Mouse (Mus musculus) embryonic facial prominence, embryonic 14.5 days (tissue): ENCODE data around the gene Dst. TPM values are rescaled to one million over a fixed set of nuclear protein-coding genes. Genes with fewer than 3 reads are reported as not detected.
A peak's percentile ranks its signal among the peaks of the same experiment; 100 is the strongest.

ENCODE experiments used
- ATAC-seq: fragments of 200-750 bp; cut with Nextera tagmentation; 2 replicates; pipeline ENCODE4 v1.8.0; 2017; ENCODE audit warnings: low read depth, moderate number of reproducible peaks, moderate TSS enrichment
- DNase-seq: peaks from one replicate; pipeline ENCODE4 v3.0.0-alpha.2; 2015; ENCODE audit warnings: low spot score
- H3K27ac ChIP-seq: fragments of 300-500 bp; sonication (generic); replicated peaks from 2 replicates; pipeline ENCODE4 v1.5.1; 2014; ENCODE audit warnings: low read depth, mild to moderate bottlenecking, low read length, moderate library complexity
- H3K27me3 ChIP-seq: fragments of 300-500 bp; sonication (generic); replicated peaks from 2 replicates; pipeline ENCODE4 v1.6.1; 2014; ENCODE audit warnings: low read length; ENCODE audit not compliant: control insufficient read depth, insufficient read depth
- H3K36me3 ChIP-seq: fragments of 300-500 bp; sonication (generic); 2 replicates; pipeline ENCODE4 v1.6.1; 2014; ENCODE audit warnings: low read length, mixed read lengths; ENCODE audit not compliant: control insufficient read depth, insufficient read depth
- H3K4me1 ChIP-seq: fragments of 300-500 bp; sonication (generic); 2 replicates; pipeline ENCODE4 v1.6.1; 2014; ENCODE audit warnings: antibody characterized with exemption, low read length; ENCODE audit not compliant: control insufficient read depth, insufficient read depth
- H3K4me2 ChIP-seq: fragments of 300-500 bp; sonication (generic); 2 replicates; pipeline ENCODE4 v1.6.1; 2014; ENCODE audit warnings: low read depth, mild to moderate bottlenecking, low read length, moderate library complexity, mixed read lengths
- H3K4me3 ChIP-seq: fragments of 300-500 bp; sonication (generic); 2 replicates; pipeline ENCODE4 v1.5.1; 2014; ENCODE audit warnings: low read depth, mild to moderate bottlenecking, low read length
- H3K9ac ChIP-seq: fragments of 300-500 bp; sonication (generic); 2 replicates; pipeline ENCODE4 v1.6.1; 2014; ENCODE audit warnings: low read depth, mild to moderate bottlenecking, low read length, moderate library complexity, mixed read lengths
- H3K9me3 ChIP-seq: fragments of 300-500 bp; sonication (generic); 2 replicates; pipeline ENCODE4 v1.6.1; 2016; ENCODE audit warnings: low read length; ENCODE audit not compliant: control insufficient read depth
- WGBS: fragments of 180-500 bp; shearing (Covaris S2); extraction: QIAGEN DNeasy Blood & Tissue Kit; methylation state at CpG from one replicate; pipeline ENCODE4 v1.1.7; 2014; 5-methylcytosine and 5-hydroxymethylcytosine counted together
- polyA plus RNA-seq: library from polyadenylated mRNA; unstranded; fragments of >200 nt; fragmentation: Nextera tagmentation; extraction: Ambion mirVana; gene quantifications from 2 replicates; pipeline ENCODE4 v1.2.1, GENCODE M21; 2014

Gene Dst
- polyA plus RNA-seq, 1 experiment from 2014 or later = 39.5 TPM

DNA sequence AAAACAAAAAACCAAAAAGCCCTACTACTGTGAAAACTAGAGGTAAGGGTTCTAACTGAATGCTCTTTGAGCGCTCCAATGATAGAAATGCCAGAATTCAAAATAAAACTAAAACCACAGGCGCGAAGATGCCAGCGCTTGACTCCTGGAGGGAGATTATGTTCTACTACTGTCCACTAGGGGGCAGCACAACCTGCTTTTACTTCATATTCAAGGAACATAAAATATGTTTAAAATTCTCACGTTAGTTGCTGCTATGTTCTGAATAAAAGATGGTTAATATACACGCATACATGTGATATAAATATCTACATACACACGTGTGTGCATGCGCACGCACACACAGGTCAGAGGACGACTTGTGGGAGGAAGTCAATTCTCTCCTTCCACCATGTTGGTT lies 15.2 kb upstream of the Dst start:
- Histone ChIP-seq H3K27me3 (no peaks in the 10 kb centered on the region), H3K9me3 (no peaks in the 10 kb centered on the region), H3K27ac (no peak overlapping the region), H3K36me3 (no peaks in the 10 kb centered on the region), H3K4me2 (no peak overlapping the region), H3K4me3 (no peak overlapping the region), H3K4me1 (no peaks in the 10 kb centered on the region), H3K9ac (no peak overlapping the region)
- ATAC-seq (no peak), DNase-seq (peak; percentile 57)
- 65% methylated on average over 10 of the region's 10 CpGs for WGBS

DNA sequence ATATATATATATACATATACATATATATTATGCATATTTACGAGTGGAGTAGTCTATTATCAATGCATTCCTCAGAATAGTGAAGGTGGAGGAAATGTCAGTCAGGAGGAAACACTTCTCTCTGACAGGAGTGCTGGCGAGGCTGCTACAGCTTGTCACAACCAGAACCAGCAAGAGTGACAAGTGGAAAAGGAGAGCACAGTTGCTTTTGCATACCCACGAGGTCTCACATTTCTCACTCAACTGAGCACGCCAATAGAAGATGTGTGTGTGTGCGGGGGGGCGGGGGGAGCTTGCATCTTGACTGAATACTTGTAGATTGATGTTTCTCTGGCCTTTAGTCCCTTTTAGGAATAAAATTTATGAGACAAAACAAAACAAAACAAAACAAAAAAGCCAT lies 11.9 kb upstream of the Dst start:
- Histone ChIP-seq H3K27ac (no peak overlapping the region), H3K4me2 (no peak overlapping the region), H3K4me3 (no peak overlapping the region), H3K9ac (no peak overlapping the region), H3K36me3 (no peaks in the 10 kb centered on the region), H3K9me3 (no peaks in the 10 kb centered on the region), H3K27me3 (no peaks in the 10 kb centered on the region), H3K4me1 (no peaks in the 10 kb centered on the region)
- ATAC-seq = no peak
- no peak for DNase-seq
- WGBS = 59% methylated on average over 6 of the region's 6 CpGs

DNA sequence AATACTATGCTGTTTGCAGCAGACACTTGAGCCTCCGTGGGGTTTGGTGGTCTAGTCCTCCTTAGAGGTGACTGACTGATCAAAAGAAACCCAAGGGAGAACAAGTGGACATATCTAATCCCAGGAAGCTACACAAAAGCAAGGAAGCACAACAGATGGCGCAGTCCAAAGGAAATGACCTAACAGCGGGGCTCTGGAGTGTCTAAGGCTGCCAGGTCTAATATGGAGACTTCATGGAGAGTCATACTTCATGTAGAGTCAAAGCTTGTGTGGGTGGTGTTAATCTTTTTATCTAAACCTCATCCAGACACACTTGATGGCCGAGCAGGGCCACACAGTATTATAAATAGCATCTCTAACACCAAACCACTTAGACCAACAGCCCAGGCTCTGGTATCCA lies 11.4 kb upstream of the Dst start:
- WGBS = 78% methylated on average over 4 of the region's 4 CpGs
- ATAC-seq = no peak
- Histone ChIP-seq H3K4me2 (no peak overlapping the region), H3K9ac (no peak overlapping the region), H3K27ac (no peak overlapping the region), H3K9me3 (no peaks in the 10 kb centered on the region), H3K4me1 (no peaks in the 10 kb centered on the region), H3K4me3 (no peak overlapping the region), H3K27me3 (no peaks in the 10 kb centered on the region), H3K36me3 (no peaks in the 10 kb centered on the region)
- no peak for DNase-seq

DNA sequence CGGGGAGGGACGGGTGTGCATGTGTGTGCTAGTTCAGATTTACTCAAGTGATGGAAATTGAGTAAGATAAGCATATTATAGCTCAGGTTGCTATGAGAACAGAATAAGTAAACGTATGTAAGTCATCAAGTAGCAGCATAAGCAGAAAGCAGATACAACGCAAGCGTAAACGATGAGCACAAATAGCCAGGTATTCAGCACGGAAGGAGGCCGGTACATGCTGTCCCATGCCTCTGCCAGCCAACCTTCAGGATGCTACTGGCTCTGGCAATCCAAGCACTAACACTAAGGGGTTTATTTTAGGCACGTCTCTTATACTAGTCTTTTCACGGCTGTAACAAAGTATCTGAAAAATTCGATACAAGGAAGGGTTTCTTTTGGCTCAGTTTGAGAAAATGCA lies 10.6 kb upstream of the Dst start:
- 81% methylated on average over 11 of the region's 11 CpGs for WGBS
- H3K27ac ChIP-seq = no peak overlapping the region
- H3K4me1 ChIP-seq = no peaks in the 10 kb centered on the region
- H3K4me2 ChIP-seq = no peak overlapping the region
- no peak for ATAC-seq
- H3K27me3 ChIP-seq = no peaks in the 10 kb centered on the region
- H3K4me3 ChIP-seq = no peak overlapping the region
- H3K9me3 ChIP-seq = no peaks in the 10 kb centered on the region
- H3K36me3 ChIP-seq = no peaks in the 10 kb centered on the region
- H3K9ac ChIP-seq = no peak overlapping the region
- DNase-seq = no peak

DNA sequence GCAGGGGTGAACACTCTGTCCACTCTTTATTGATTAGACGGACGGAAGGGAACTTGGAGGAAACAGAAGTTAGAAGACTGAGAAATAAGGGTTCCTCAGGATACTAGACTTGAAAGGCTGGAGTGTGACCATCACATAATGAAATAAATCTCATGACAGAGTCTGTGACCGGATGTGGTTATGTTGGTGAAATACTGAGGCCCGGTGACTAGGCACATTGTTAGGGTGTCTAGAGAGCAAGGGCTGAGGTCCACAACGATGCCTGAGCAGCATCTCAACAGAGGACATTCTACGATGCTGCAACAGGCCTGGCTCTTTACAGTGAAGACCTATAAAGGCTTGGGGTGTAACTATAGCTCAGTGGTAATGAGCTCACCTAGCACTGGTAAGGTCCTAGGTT lies 9.7 kb upstream of the Dst start:
- Histone ChIP-seq H3K9ac (no peak overlapping the region), H3K4me2 (no peak overlapping the region), H3K4me3 (no peak overlapping the region), H3K27me3 (no peaks in the 10 kb centered on the region), H3K27ac (no peak overlapping the region), H3K4me1 (no peaks in the 10 kb centered on the region), H3K36me3 (no peaks in the 10 kb centered on the region), H3K9me3 (no peaks in the 10 kb centered on the region)
- ATAC-seq (no peak), DNase-seq (no peak)
- 84% methylated on average over 6 of the region's 6 CpGs for WGBS

DNA sequence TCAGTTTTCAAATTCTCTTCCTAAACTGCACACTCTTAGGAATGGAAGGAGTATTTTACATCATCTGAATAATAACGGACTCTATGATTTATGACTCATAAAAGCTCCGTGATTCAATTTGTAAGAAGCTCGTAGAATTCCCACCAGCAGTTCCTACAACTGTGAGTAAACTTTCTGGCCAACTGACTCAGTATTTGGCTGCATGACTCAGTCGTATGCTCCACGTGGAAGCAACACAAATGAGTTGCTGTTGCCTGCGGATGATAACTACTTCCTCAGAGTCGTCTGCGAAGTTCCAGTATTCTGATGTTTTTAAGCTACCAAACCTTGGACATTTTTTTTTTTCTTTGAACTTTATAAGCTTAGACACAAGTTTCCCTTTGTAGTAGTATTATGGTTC lies 7.8 kb upstream of the Dst start:
- Histone ChIP-seq H3K9ac (no peak overlapping the region), H3K4me2 (no peak overlapping the region), H3K27ac (no peak overlapping the region), H3K4me1 (no peaks in the 10 kb centered on the region), H3K36me3 (no peaks in the 10 kb centered on the region), H3K4me3 (no peak overlapping the region), H3K9me3 (no peaks in the 10 kb centered on the region), H3K27me3 (no peaks in the 10 kb centered on the region)
- DNase-seq (no peak), ATAC-seq (no peak)
- 78% methylated on average over 8 of the region's 8 CpGs for WGBS

DNA sequence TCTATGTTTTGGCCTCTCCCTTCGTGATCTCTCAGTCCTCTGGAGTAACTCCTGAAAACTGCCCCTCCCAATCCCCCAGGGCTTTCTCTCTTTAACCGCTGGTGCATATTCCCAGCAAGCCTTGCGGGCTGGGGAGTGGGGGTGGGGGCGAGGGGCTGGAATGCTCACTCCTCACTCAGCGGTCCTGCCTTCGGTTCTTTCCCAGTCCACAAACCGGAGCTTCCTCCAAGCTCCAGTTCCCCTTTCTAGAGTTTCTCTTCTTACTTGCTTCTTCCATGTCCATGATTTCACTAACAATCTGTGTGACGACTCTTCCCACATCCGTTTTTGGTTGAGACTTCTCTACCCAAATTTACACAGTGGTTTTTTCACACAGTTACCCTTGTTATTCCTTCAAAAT lies 4.4 kb upstream of the Dst start:
- WGBS = 21% methylated on average over 9 of the region's 9 CpGs
- Histone ChIP-seq H3K4me2 (peak overlapping the region; percentile 11; the same call in 1 of the 2 replicates), H3K9me3 (no peaks in the 10 kb centered on the region), H3K4me1 (0 out of 2 replicates have a peak, but pooled peaks cover 3% of the 10 kb centered on the region), H3K27me3 (peaks cover 18% of the 10 kb centered on the region), H3K27ac (no peak overlapping the region), H3K36me3 (no peaks in the 10 kb centered on the region), H3K9ac (no peak overlapping the region), H3K4me3 (no peak overlapping the region)
- ATAC-seq (no peak), DNase-seq (peak; percentile 27)

DNA sequence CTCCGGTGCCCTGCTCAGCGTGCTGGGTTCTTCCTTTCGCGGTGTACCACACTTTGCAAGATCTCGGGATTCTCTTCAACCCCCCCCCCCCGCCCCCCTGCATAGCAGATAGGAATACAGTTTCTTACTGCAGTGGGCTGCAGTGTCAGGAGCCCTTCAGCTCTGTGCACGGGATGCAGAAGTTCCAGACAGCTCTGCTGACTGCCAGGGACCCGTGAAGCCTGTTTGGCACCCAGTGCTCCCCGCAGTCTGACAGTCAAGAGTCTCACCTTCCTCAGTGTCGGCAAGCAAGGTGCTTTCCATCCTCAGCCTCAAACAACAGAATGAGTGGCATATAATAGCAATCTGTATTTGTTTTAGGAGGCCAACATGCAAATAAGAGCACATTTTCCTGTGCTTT lies 1.8 kb upstream of the Dst start:
- H3K36me3 ChIP-seq = no peaks in the 10 kb centered on the region
- peaks cover 10% of the 10 kb centered on the region; the same call in 1 of the 2 replicates for H3K4me1 ChIP-seq
- DNase-seq = no peak
- no peak for ATAC-seq
- no peak overlapping the region for H3K27ac ChIP-seq
- no peak overlapping the region for H3K4me3 ChIP-seq
- WGBS = 40% methylated on average over 9 of the region's 10 CpGs
- no peak overlapping the region for H3K9ac ChIP-seq
- no peaks in the 10 kb centered on the region for H3K9me3 ChIP-seq
- H3K27me3 ChIP-seq = peaks cover 18% of the 10 kb centered on the region
- no peak overlapping the region for H3K4me2 ChIP-seq

DNA sequence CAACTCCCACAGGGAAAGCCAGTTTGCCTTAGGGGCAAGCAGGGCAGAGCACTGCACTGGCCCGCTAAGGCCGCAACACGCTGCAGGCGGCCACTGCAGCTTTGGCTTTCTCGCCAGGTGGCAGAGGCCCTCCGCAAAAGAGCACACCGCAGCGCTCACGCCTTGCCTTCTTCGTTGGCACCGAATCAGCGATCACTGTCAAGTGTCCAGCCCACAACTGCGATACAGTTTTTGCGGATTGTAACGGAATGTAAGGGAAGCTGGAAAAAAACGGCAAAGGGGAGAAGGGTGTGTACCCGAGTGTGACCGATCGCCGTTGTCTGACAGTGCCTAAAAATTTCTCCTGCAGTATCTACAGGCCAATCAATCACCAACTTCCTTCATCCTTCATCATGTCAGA lies 1.1 kb upstream of the Dst start:
- Histone ChIP-seq H3K9ac (peak overlapping the region; percentile 28; the same call in 1 of the 2 replicates), H3K36me3 (no peaks in the 10 kb centered on the region), H3K4me2 (peak overlapping the region; percentile 91), H3K4me1 (peaks cover 10% of the 10 kb centered on the region; the same call in 1 of the 2 replicates), H3K9me3 (no peaks in the 10 kb centered on the region), H3K27me3 (peaks cover 18% of the 10 kb centered on the region), H3K4me3 (peak overlapping the region; percentile 66), H3K27ac (no peak overlapping the region)
- peak; percentile 22 for DNase-seq
- ATAC-seq = 0 out of 2 replicates have a peak, but pooled peaks have one; percentile 6
- 3% methylated on average over 20 of the region's 20 CpGs for WGBS
